Mouse (Mus musculus): ENCODE results near the gene Ripk4. TPM values are rescaled to one million over a fixed set of nuclear protein-coding genes. Genes with fewer than 3 reads are reported as not detected.

The Ripk4 gene
- total RNA-seq, 1 experiment from 2014 or later, result 0.70 TPM

DNA sequence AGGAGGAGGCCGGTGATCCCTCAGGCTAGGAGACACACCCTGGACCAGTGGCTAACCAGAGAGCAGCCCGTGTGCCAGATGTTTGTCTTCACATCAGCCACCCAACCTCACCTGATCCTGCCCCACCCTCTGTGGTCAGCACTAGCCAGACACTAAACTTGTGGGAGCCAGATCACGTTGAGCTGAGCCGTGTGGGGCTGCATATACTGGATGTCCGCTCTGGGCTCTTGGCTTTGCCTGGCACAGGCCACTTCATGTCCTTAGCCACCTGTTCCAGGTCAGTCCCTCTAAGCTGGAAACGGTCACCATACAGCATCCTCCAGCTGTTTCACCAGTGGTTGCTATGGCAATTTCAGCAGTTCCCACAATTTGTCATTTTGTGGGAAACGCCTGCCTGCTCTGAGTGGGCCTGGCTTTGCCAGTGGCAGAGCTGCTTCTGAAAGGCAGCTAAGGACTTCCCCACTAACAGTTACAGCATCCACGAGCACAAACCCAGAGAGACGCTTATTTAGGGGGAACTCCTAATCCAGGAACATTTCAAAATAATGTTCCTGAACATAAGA is 28.7 kb downstream of the Ripk4 start:
- DNase-seq, result no peak

DNA sequence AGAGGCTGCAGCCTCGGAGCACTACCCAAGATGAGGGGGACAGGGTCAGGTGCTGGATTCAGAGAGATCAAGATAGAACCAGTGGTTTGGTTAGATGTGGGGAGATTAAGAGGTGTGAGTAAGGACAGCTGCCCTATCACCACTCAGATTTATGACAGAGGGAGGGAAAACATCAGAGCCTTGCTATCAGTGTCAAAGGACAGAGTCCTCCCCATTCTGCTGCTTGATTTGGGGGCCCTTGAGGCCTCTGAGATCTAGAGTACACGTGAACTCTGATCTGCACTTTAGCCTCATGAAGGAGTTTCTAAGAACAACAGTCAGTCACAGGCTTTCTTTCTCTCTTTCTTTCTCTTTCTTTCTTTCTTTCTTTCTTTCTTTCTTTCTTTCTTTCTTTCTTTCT is 30.0 kb downstream of the Ripk4 start:
- no peak for DNase-seq

DNA sequence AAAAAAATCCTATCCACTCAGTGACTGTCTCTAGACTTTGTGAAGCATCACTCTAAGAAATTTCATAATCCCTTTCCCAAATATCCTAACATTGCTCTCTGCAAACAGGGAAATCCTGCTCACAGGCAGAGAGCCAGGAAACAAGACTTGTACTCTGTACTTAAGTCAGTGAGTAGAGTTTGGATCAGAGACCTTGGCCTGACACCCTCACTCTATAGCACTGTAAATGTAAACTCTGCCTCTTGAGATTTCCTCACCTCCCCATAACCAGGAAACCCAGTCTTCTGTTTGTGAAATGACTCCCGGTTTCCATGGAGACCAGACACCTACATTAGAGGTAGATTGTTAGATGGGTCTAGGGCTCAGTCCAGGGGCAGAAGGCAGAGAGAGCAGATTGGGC is 33.3 kb downstream of the Ripk4 start:
- no peak for DNase-seq

DNA sequence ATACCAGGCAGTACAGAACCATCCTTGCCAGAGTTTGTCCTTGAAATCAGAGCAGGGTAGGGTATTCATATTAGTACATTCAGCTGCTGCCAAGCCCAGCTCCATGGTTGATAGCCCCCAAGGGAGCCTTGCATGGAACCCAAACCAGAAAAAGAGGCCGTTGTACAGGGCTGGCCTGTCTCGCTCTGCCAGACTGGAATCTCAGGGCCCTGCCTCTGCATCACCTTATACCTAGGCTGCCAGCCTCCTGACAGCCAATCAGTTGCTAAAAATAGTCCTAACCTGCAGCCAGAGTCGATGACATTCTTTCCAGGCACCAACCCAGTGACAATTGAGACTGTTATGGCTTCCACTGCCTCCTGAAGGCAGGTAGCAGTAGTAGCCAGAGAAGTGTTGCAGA is 37.2 kb downstream of the Ripk4 start:
- no peak for DNase-seq

DNA sequence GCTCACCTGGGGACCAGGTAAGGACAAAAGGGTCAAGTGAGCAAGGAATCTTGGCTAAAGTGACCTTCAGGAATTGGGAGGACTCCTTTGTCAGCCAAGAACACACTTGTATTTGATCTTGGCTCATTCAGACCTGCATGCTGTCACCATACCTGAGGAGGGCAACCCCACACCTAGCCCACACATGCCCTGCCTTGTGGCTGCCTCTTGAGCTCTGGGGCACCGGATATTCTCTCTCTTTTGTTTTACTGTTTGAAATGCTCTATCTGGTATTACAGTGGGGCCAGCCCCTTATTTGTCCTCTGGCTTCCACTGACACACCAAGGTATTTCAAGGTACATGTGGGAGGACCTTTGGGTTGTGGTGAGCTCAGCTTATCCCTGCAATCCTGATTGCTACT is 43.5 kb downstream of the Ripk4 start:
- no peak for DNase-seq

DNA sequence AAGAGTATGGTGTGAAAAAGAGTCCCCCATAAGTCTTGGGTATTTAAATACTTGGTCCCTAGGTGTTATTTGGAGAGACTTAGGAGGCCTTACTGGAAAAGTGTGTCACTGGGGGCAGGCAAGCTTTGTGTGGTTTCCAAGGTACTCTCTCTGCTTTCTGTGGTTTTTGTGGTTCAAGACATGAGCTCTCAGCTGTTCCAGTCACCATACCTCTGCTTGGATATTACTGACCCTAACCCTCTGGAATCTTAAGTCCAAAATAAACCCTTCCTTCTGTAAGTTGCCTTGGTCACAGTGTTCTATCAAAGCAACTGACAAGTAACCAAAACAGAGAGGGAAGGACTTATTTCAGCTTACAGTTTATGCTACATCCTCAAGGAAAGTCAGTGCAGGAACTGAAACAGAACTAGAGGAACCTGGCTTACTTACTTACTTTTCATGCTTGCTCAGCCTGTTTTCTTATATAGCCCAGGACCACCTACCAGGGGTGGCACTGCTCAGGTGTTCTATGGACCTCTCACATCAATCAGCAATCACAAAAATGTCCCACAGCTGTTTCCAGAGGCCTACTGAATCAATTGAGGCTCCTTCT is 44.1 kb downstream of the Ripk4 start:
- no peak for DNase-seq

DNA sequence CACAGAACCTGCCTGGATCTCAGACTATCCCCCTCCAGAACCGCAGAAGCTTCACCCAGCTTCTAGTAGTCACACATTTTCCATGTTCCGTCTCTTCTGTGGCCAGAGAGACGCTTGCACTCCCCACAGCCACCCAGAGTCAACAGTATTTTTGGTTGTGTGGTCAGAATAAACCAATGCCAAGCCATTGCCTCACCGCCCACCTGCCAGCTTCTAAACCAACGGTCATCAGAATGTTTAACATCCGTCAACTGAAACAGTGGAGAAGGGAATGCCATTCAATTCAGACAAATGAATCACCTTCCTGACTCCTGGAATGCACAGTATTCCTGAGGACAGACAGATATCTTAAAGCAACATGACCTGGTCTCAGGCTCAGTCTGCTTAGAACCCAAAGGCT is 47.0 kb downstream of the Ripk4 start:
- no peak for DNase-seq

DNA sequence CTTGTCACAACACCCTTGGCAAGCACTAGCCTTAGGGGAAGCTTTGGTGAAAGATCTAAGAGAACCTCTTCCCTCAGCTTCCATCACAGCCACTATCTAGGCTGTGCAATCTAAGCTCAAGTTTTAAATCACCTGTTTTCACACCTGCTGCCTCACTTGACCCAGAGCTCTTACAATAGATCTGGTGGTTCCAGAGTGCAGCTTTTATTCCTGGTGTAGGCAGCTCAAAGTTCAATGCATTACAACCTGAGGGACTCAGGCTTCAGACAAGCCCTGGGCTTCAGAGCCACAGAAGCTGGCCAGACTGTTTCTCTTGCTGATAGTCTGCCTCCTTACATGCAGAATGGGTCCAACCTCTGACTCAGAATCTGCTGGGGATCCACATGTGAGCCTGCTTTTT is 51.5 kb downstream of the Ripk4 start:
- no peak for DNase-seq

DNA sequence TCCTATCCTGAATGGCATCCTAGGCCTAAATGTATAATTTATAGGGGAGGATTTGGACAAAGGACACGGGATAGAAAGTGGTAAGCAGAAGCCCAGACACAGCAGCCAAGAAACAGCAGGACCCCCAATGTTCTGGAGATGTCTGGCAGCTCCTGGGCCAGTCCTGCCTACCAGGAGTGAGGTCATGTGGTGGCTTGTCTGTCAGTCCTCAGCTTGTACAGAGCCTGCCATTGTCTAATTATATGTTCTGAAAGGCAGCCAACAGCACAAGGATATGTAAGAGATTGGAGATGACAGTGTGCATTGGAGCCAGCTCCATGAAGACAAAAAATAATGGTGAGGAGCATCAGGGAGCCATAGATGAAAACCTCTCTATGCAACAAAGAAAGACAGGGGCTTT is 61.7 kb downstream of the Ripk4 start:
- DNase-seq, result no peak

DNA sequence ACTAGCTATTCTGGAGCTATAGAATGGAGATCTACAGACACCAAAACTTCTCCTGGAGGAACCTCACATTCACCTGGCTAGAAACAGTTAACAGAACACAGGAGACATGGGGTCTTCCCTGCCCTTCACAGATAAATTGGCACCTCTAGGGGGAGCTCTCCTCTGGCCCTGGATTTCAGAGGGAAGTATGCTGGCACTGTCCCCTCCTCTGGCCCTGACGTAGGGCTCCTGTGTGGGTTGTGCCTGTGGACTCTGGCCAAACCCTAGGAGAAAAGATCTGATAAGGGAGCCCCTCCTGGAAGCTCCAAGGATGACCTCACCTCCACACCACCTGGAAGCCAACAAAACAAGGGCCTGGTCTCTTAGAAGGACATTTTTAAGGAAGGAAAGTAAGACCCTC is 65.8 kb downstream of the Ripk4 start:
- DNase-seq, result peak; percentile 19

DNA sequence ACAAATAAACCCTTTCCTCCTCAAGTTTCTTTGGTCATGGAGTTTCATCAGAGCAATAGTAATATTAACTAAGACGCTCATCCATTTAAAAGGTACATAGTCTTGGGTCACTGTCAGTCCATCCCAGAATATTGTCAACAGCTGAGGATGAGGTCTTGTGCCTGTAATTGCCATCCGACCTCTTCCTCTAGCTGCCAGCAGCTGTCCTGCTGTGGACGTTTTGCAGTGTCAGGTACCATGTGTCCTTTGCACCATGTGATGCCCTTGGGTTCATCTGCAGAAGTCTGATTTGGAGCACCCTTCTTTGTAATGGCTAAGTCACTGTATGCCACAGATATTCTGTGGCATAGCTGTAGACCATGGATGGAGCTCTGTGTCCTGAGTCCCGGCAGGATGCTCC is 67.9 kb downstream of the Ripk4 start:
- no peak for DNase-seq

Other genes with a start within 250 kb of the Ripk4 start
- gene Fam3b, start 249.0 kb downstream of the Ripk4 start, total RNA-seq (2021), result not detected in 2 replicates
- gene Tmprss2, start 152.6 kb downstream of the Ripk4 start, total RNA-seq (2021), result 0.56 and 1.7 TPM in 2 replicates
- gene Prdm15, start 88.1 kb upstream of the Ripk4 start, total RNA-seq (2021), result 9.7 and 11.5 TPM in 2 replicates
- 27.3 and 38.2 TPM in 2 replicates for gene C2cd2, start 198.8 kb upstream of the Ripk4 start, total RNA-seq (2021)
- 25.9 and 30.6 TPM in 2 replicates for gene Zbtb21, start 198.8 kb upstream of the Ripk4 start, total RNA-seq (2021)
- 36.7 and 38.6 TPM in 2 replicates for gene B230307C23Rik, start 233.5 kb upstream of the Ripk4 start, total RNA-seq (2021)